Mouse (Mus musculus) stomach, postnatal 0 days (tissue): ENCODE measurements around the gene Zc3h18.

Source experiments
- CTCF ChIP-seq: IDR thresholded peaks from 2 replicates; pipeline ENCODE4 v1.5.1; 2016; ENCODE audit warnings: antibody characterized with exemption, low read depth, mild to moderate bottlenecking, moderate library complexity
- EP300 ChIP-seq: optimal IDR thresholded peaks from 2 replicates; pipeline ENCODE3; 2016; ENCODE audit warnings: antibody characterized with exemption

DNA sequence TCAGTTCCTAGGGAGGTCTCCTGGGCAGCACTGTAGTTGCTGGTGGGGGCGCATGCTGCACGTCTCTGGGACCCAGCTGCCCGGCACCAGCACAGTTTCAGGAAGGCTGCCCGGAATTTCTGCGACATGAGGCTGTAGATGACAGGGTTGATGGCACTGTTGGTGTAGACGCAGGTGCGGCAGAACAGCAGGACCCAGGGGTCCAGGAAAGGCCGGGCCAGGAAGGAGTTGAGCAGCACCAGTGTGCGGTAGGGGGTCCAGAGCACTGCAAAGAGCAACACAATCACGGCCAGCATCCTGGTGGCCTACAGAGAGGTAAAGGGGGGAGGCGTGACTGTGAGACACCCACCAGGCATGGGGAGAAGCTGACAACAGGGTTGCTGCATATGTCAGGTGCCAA lies 19.2 kb upstream of the Zc3h18 start:
- no peak for TF ChIP-seq CTCF
- no peak for TF ChIP-seq EP300
